Mouse (Mus musculus): ENCODE measurements at regions not wholly inside any gene's neighbourhood (a gene's known extent, or its start where the extent isn't known, plus 50 kb on each side); places are given as distances from the start of the nearest gene placed in this dataset.

- no peak for DNase-seq (ENCODE audit: low read depth, low spot score)
These were observed 254.8 kb downstream of the Ajap1 start for GRCm38 (mm10) chr4:153227680-153228420.

DNA sequence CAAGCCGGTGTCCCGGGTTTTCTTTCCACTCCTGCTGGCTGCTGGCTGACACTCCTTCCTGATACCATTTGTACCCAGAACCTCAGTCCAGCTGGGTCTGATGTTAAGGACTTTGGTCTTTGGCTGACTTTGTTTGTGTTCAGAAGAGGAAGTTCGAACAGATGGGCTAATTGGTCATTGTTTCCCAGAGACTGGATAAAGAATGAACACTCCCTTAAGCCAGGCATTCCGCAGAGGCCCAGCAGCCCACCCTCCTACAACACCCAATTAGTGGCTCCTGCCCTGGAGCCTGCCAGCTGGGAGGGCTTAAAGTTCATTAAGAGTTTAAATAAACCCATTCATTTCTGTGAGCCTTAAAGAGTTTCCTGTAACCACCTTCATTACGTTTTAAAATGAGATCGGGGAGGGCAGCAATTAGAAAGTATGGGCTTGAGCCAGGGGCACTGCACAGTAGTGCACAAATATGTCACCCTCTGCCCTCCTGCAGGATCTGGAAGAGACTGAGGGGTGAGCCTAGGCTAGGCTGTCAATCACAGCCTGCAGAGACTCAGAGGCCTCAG lies 257.9 kb downstream of the Ajap1 start:
- no peak for DNase-seq (ENCODE audit: low read depth, low spot score)

DNA sequence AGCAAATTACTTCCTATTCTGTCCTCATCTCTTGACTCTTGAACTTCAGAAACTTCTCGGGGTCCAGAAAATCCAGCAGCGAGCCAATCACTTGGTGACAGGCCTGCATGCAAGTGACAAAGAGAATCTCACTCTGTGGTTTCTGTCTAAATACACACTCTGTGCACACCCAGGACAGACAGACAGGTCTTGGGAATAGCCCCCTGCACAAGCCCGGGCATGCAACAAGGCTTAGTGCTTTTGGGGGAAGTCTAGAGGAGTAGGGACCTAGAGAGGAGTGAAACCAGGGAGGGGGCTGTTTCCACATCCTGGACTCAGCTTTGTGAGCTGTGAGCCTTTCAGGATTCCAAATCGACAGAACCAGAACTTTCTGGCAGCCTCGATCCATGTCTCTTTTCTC lies 259.6 kb downstream of the Ajap1 start:
- DNase-seq (ENCODE audit: low read depth, low spot score), result no peak

DNA sequence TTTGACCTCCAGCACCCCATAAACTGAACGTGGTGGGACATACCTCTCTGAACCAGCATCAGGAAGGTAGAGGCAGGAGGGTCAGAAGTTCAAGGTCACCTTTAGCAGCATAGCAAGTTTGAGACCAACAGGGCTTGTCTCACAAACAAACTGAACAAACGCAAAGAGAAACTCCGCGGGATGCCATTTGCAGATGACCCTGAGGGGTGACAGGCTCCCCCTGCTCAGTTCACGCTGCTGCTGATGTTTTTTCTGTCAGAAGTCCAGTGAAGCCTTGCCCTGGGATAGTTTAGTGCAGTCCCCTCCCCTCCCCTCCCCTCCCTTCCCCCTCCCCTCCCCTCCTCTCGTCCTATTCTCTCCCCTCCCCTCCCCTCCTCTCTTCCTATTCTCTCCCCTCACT lies 262.1 kb downstream of the Ajap1 start:
- no peak for DNase-seq (ENCODE audit: low read depth, low spot score)

GRCm38 (mm10) chr4:153220074-153220473 lies 262.5 kb downstream of the Ajap1 start:
- no peak for DNase-seq (ENCODE audit: low read depth, low spot score)

DNA sequence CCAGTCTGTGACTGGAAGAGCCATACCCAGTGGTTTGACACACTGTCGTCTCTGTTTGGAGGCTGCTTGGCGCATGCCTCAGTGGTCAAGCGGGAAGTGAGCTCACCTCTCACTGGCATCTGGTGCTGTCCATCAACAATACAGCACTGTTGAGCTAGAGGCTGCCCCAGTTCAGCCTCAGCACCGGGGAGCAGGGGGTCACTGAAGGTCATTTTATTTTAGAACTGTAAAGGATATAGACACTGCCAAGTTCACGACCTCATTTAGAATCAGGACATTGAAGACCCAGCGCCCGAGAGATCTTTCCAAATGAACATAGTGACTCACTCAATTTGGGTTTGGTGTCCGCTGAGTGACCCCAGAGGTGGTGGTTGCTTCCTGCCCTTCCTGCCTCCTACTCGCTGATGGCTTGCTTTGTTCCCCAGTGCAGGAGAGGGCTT lies 265.1 kb downstream of the Ajap1 start:
- DNase-seq (ENCODE audit: low read depth, low spot score), result no peak

DNA sequence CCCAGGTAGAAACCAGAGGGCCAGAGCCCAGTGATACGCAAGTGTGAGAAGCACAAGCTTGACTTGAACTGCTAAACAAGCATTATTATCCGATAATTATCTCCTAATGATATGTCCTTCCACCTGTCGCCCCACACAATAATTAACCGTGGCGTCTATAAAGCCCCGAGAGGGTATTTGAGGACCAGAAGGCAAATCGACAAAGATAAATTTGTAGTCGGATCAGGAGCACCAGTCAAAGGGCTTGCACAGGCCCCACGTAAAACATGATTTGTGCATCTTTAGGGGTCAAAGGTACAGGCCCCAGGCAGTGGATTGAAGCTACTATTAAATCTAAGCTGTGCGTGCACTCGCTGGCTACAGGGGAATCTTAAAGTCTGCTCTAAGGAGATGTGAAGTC lies 270.5 kb downstream of the Ajap1 start:
- no peak for DNase-seq (ENCODE audit: low read depth, low spot score)

- no peak for DNase-seq (ENCODE audit: low read depth, low spot score)
These were observed 273.8 kb downstream of the Ajap1 start for GRCm38 (mm10) chr4:153208822-153209221.

DNA sequence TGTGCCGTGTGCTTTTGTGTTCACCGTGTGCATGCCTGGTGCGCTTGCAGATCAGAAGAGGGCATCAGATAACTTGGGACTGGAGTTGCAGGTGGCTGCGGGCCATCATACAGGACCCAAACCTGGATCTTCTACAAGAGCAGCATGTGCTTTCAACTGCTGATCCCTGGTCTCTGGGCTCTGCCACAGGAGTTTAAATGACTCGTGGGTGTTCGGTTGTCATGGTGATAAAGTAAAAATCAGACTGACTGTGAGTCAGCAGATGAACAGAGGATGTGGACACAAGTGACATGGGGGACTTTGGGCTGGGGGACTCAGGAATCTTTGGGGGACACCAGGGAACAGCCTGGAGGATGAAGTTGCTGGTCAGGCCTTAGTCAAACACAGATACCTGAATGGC lies 274.4 kb downstream of the Ajap1 start:
- DNase-seq (ENCODE audit: low read depth, low spot score), result no peak

GRCm38 (mm10) chr4:153207578-153208102 lies 275.0 kb downstream of the Ajap1 start:
- DNase-seq (ENCODE audit: low read depth, low spot score), result no peak

- no peak for DNase-seq (ENCODE audit: low read depth, low spot score)
These were observed 275.7 kb downstream of the Ajap1 start for GRCm38 (mm10) chr4:153206789-153207457.

DNA sequence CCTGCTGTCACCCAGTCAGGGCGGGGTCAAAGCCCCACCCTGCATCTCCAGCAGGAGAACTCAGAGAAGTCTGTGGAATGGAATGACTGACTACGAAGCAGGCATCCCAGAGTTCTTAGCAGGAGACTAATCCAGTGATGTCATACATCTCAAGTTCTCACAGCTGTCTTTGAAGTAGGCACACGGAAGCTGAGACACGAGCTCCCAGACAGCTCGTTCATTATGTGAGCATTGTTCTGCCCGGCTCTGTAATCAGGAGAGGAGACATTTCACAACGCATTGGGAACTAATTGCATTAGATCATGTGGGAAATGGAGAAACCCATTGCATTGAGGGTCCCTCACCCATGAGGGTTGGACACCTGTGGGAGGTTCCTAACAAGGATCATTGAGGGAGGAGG lies 277.8 kb downstream of the Ajap1 start:
- DNase-seq (ENCODE audit: low read depth, low spot score), result no peak

GRCm38 (mm10) chr4:153200799-153201770 lies 281.5 kb downstream of the Ajap1 start:
- no peak for DNase-seq (ENCODE audit: low read depth, low spot score)

GRCm38 (mm10) chr4:153189485-153189884 lies 293.1 kb downstream of the Ajap1 start:
- peak; percentile 86 for DNase-seq (ENCODE audit: low read depth, low spot score)

DNA sequence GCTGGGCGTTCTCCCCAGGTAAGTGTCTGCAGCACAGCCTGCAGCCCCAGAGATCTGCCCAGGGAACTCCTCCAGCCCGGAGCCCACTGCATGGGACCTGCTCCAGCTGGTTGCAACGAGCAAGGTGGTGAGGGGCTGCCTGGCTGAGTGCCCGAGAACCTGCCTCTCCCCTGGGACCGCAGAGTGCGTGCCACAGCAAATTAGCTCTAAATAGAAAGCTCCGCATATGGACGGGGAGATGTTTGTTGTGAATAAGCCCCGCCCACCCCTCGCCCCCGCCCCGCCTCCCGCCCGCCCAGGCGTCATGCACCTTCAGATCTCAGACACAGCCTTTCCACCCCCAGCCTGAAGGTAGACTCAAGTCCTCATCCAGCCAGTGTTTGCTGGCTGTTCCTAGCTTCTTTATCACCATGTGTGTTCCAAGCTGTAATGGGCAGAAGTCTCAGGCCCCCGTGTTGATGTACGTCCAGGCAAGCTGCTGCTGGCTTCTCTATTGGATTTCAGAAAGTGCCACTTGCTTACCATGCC lies 294.0 kb downstream of the Ajap1 start:
- peak; percentile 56 for DNase-seq (ENCODE audit: low read depth, low spot score)

DNA sequence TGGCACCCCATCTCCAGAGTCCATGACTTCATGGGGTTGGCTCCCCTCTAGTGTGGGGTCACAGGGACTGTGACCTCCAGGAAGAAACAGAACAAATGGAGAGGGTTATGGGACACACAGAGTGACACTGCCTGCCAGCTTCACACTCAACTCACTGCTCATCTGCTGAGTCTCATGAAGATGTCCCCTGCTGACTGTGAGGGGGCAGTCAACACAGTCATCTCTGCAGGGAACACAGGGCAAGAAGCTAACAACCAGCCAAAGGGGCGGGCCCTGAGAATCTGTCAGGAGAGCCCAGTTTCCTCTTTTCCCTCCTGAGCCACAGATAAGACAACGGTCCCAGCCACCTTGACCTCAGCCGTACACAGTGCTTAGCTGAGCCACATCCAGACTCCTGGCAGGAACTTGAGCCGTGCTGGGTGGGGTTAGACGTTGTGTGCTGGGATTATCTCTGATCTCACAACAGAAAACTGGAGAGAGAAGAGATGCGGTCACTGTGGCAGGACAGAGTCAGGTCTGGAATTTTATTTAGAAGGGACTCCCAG lies 294.6 kb downstream of the Ajap1 start:
- peak; percentile 18 for DNase-seq (ENCODE audit: low read depth, low spot score)

- no peak for DNase-seq (ENCODE audit: low read depth, low spot score)
These were observed 305.1 kb downstream of the Ajap1 start for GRCm38 (mm10) chr4:153177496-153177895.

GRCm38 (mm10) chr4:153175660-153176059 lies 307.0 kb downstream of the Ajap1 start:
- DNase-seq (ENCODE audit: low read depth, low spot score), result peak; percentile 96

GRCm38 (mm10) chr4:153175077-153175476 lies 307.5 kb downstream of the Ajap1 start:
- no peak for DNase-seq (ENCODE audit: low read depth, low spot score)

- DNase-seq (ENCODE audit: low read depth, low spot score), result no peak
These were observed 312.6 kb downstream of the Ajap1 start for GRCm38 (mm10) chr4:153169991-153170390.

- DNase-seq (ENCODE audit: low read depth, low spot score), result peak; percentile 38
These were observed 317.8 kb downstream of the Ajap1 start for GRCm38 (mm10) chr4:153164810-153165209.

Data from ES-CJ7 (cell line).